Mouse (Mus musculus) mouse embryonic stem cell (cell line): ENCODE data around the gene Xab2.
"Not testable (repeated sequence)": the region's sequence is repeated elsewhere in the genome, so short reads cannot be mapped to it uniquely, and the experiment has no call there.

Experiments
- in situ Hi-C, 2 experiments: fragments of 300-500 bp; cut with MboI; formaldehyde crosslinking; loops; 1 replicate in 1 of 2; 3 replicates in 1 of 2; pipeline ENCODE4 v1.14.3; 2019 to 2020; ENCODE audit warnings: low sequenced_read_pairs in 2 of 2, low pct_unique_long_range_greater_than_20kb in 1 of 2, mixed read lengths in 1 of 2; ENCODE audit not compliant: unreplicated experiment in 1 of 2

The Xab2 gene

GRCm38 (mm10) chr8:3625445-3625844 is 4.3 kb upstream of the Xab2 start, which contains the start of gene Pcp2:
Gene Pcp2 (minus strand): TSS chr8:3625545.
- in situ Hi-C loops, result no loop called here

DNA sequence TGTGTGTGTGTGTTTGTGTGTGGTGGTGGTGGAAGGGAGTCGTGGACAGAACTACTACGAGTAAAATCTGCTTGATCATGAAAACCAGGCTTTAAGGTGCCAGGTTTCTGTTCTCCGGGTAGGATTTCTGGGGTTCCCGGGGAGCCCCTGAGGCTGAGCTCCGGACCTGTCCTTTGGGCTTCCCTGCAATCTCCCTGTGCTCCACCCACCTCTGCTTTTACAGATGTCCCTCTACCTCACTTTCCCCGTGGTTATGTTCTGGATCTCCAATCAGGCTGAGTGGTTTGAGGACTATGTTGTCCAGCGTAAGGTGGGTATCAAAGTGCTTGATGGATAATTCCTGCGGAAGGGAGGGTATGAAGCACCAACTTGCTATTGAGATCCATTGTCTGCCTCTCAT is 1.0 kb upstream of the Xab2 start:
- in situ Hi-C loops, result no loop called here

DNA sequence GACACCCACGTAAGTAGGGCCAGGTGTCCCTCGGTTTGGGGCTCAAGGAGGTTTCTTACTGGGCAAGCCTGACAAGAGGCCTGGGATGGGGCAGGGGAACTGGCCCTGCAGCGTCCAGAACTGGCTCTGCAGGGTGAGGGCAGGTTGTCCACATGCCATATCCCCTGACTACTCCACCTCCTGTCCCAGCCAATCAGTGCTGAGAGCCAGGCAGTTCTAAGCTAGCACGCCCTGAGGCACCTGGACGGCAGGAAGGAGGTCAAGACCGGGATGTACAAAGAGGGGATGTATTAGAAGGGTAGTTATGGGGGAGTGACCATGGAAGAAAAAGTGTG is 11.3 kb downstream of the Xab2 start:
- in situ Hi-C loops, result no loop called here

- in situ Hi-C loops, result no loop called here
Measured at GRCm38 (mm10) chr8:3609046-3609815, 11.9 kb downstream of the Xab2 start.

DNA sequence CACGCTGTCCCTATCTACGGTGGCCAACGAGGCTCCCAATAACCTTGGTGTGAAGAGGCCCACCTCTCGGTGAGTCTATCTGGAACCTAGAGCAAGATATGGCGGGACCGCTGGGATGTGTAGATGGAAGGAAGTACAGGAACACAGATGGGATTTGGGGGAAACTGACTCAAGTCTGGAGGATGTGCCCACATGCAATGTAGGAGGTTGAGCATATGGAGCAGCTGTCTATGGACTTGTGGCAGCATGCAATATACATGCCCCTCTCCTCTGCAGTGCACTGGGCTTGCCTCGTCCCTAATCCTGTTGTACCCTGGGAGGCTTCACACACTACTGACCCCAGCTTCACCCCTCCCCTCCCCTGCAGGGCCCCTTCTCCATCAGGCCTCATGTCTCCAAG is 13.3 kb downstream of the Xab2 start:
- in situ Hi-C loops, result no loop called here

- in situ Hi-C loops, result no loop called here
Measured at GRCm38 (mm10) chr8:3606593-3606992, 14.5 kb downstream of the Xab2 start.

DNA sequence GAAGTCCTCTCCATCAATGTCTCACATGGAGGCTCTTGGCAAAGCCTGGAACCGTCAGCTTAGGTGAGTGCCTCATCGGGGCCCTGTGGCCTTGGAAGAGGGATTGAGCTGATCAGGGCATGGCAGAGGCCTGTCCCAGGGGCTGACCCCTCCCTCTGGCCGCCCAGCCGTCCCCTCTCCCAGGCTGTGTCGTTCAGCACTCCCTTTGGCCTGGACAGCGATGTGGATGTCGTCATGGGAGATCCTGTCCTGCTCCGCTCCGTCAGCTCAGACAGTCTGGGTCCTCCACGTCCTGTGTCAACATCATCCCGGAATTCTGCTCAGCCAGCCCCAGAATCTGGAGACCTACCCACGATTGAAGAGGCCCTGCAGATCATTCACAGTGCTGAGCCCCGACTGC is 17.7 kb downstream of the Xab2 start:
- in situ Hi-C loops, result no loop called here

- in situ Hi-C loops, result no loop called here
Measured at GRCm38 (mm10) chr8:3600401-3600800, 20.7 kb downstream of the Xab2 start.

DNA sequence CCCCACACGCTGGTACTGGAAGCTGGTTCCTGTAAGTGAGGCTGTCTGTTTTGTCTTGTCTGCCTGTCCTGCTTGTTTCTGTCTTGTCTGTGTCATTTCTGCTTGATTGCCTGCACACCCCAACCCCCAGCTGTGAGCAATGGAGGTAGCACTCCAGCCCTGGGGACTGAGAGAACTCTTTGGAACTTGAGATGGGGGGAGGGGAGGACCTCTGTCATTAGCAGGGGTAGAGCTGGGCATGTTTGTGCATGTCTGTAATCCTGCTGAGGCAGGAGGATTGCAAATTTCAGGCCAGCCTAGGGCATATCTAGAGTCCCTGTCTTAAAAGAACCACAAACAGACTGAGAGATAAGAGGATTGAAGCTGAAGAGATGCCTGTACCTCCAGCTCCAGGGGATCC is 21.9 kb downstream of the Xab2 start:
- in situ Hi-C loops, result no loop called here

- in situ Hi-C loops, result no loop called here
Measured at GRCm38 (mm10) chr8:3598054-3598453, 23.1 kb downstream of the Xab2 start.

DNA sequence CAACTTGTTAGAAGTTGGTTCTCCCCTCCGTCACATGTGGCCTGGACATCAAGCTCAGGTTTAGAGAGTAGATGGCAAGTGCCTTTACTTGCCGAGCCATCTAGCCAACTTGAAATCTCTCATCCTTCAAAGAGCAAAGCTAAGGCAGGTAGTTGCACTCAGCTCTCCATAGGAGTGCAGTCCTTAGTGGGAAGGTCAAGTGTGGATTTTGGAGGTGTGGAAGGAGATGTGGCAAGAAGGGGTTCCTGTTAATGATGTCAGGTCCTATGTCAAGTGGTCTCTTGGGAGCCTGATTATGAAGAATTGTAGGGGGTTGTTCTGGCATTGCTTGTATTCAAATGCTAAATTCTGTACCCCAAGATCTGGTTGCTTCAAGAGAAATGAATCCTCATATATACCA is 26.6 kb downstream of the Xab2 start:
- in situ Hi-C loops, result no loop called here

- in situ Hi-C loops, result no loop called here
Measured at GRCm38 (mm10) chr8:3593470-3593869, 27.6 kb downstream of the Xab2 start.

DNA sequence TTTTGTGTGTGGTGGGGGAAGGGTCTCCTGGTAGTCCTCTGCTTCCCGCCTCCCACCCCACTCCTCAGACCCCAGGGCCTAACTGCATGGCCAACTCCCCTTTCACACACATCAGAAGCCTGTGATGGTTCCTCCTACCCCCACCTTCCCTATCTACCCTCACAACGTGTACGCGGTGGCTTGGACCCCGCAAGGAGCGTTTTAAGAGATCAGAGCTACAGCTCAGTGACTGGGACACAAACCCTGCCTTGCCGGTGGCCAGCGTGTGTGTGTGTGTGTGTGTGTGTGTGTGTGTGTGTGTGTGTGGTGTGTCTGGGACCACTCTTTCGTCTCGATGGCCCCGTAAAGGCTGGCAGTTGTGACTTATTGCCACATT is 32.9 kb downstream of the Xab2 start:
- in situ Hi-C loops, result no loop called here

- in situ Hi-C loops, result no loop called here
Measured at GRCm38 (mm10) chr8:3587391-3588257, 33.5 kb downstream of the Xab2 start.

- in situ Hi-C loops, result no loop called here
Measured at GRCm38 (mm10) chr8:3586993-3587390, 34.1 kb downstream of the Xab2 start, which contains the start of gene Camsap3. Gene Camsap3 (plus strand): TSS chr8:3587293.

- in situ Hi-C loops, result no loop called here
Measured at GRCm38 (mm10) chr8:3586452-3586851, 34.7 kb downstream of the Xab2 start.

DNA sequence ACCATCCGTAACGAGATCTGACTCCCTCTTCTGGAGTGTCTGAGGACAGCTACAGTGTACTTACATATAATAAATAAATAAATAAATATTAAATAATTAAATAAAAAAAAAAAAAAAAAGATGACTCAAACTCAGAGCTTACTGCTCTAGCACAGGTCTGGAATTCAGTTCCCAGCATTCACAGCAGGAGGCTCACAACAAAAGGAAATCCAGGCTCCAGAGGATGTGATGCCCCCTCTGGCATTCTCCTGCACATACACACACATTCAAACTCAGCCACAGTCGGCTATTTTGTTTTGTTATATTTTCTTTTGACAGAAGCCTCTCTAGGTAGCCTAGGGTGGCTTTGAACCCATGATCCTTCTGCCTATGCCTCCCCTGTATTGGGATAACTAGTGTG is 39.2 kb downstream of the Xab2 start:
- in situ Hi-C loops, result not testable (repeated sequence)

DNA sequence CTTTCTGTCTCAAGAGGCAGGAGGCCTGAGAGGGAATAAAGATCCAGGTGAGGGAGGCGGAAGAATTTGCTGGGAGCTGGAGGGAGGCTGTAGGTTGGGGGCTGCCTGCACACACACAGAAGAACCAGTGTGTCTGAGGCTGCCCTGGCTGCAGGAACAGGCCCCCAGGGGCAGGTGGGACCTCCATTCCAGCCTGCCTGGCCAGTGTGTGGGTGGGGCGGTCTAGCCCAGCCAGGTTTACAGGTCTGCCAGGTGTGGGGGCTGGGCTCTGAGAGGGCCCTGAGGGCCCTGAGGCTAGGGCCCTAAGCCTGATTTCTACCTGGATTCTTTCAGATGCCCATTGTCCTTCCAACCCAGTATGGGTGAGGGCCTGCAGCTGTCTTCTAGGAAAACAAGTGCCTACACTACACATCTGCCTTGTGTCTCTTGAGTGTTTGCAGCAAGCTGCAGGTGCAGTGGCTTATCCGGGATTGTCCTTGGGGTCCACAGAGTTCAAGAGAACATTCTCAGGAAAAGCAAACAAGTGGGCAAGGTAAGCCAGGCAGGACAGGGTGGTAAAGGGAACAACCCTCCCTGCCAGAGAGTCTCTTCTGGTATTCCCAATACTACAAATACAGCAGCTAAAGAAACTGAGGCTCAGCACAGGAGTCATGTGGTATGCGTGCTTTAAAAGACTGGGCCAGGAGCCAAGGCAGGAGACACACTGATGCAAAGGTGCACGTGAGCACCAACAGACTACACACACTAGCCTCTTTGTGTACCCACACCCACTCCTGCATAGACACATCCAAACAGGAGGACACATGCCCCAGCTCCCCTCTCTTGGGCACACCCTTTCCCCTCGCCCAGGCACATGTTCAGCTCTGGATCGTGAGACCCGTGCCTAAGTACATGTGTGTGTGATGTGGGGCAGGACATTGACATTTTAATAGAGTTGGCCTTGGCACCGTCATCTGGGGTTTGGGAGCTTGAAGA is 41.4 kb downstream of the Xab2 start:
- in situ Hi-C loops, result no loop called here
